Mouse (Mus musculus) stomach, postnatal 0 days (tissue): ENCODE results near the gene Timp3. TPM values are rescaled to one million over a fixed set of nuclear protein-coding genes. Genes with fewer than 3 reads are reported as not detected.

Experiments used
- ATAC-seq: fragments of 200-750 bp; cut with Nextera tagmentation; 2 replicates; pipeline ENCODE4 v1.8.0; 2017; ENCODE audit not compliant: low FRiP score, low TSS enrichment
- DNase-seq: peaks from one replicate; pipeline ENCODE4 v3.0.0-alpha.2; 2016; ENCODE audit warnings: low spot score
- H3K27ac ChIP-seq: fragments of 300-500 bp; sonication (generic); replicated peaks from 2 replicates; pipeline ENCODE4 v1.5.1; 2014; ENCODE audit warnings: mild to moderate bottlenecking, control low read depth
- H3K27me3 ChIP-seq: fragments of 300-500 bp; sonication (generic); 2 replicates; pipeline ENCODE4 v1.6.1; 2014; ENCODE audit warnings: low read length; ENCODE audit not compliant: control insufficient read depth, insufficient read depth
- H3K36me3 ChIP-seq: fragments of 300-500 bp; sonication (generic); 2 replicates; pipeline ENCODE4 v1.6.1; 2014; ENCODE audit warnings: low read length, mixed read lengths; ENCODE audit not compliant: control insufficient read depth, insufficient read depth
- H3K4me1 ChIP-seq: fragments of 300-500 bp; sonication (generic); replicated peaks from 2 replicates; pipeline ENCODE4 v1.6.1; 2014; ENCODE audit warnings: antibody characterized with exemption; ENCODE audit not compliant: control insufficient read depth, insufficient read depth
- H3K4me2 ChIP-seq: fragments of 300-500 bp; sonication (generic); replicated peaks from 2 replicates; pipeline ENCODE4 v1.6.1; 2014; ENCODE audit warnings: low read depth, mild to moderate bottlenecking, control low read depth, moderate library complexity
- H3K4me3 ChIP-seq: fragments of 300-500 bp; sonication (generic); 2 replicates; pipeline ENCODE4 v1.5.1; 2014; ENCODE audit warnings: low read depth, low read length, control low read depth
- H3K9ac ChIP-seq: fragments of 300-500 bp; sonication (generic); 2 replicates; pipeline ENCODE4 v1.6.1; 2014; ENCODE audit warnings: mild to moderate bottlenecking, low read length, control low read depth, mixed read lengths
- H3K9me3 ChIP-seq: fragments of 300-500 bp; sonication (generic); 2 replicates; pipeline ENCODE4 v1.6.1; 2016; ENCODE audit warnings: low read length; ENCODE audit not compliant: control insufficient read depth
- CTCF ChIP-seq: IDR thresholded peaks from 2 replicates; pipeline ENCODE4 v1.5.1; 2016; ENCODE audit warnings: antibody characterized with exemption, low read depth, mild to moderate bottlenecking, moderate library complexity
- EP300 ChIP-seq: optimal IDR thresholded peaks from 2 replicates; pipeline ENCODE3; 2016; ENCODE audit warnings: antibody characterized with exemption
- WGBS: fragments of 180-500 bp; shearing (Covaris S2); extraction: QIAGEN DNeasy Blood & Tissue Kit; methylation state at CpG from one replicate; pipeline ENCODE4 v1.1.7; 2014; 5-methylcytosine and 5-hydroxymethylcytosine counted together
- polyA plus RNA-seq: library from polyadenylated mRNA; unstranded; fragments of >200 nt; fragmentation: Nextera tagmentation; extraction: Ambion mirVana; gene quantifications from 2 replicates; pipeline ENCODE4 v1.2.1, GENCODE M21; 2015

Gene Timp3
- polyA plus RNA-seq, 1 experiment from 2014 or later = 33.0 TPM

GRCm38 (mm10) chr10:86343362-86343761 is 43.2 kb downstream of the Timp3 start:
- ATAC-seq (no peak), DNase-seq (no peak)
- 82% methylated on average over 6 of the region's 6 CpGs for WGBS
- TF ChIP-seq CTCF (no peak), EP300 (no peak)
- H3K27ac ChIP-seq = no peak overlapping the region
- peaks cover 6% of the 10 kb centered on the region; the same call in 1 of the 2 replicates for H3K36me3 ChIP-seq
- no peak overlapping the region for H3K4me3 ChIP-seq
- no peaks in the 10 kb centered on the region for H3K27me3 ChIP-seq
- H3K4me1 ChIP-seq = peaks cover 28% of the 10 kb centered on the region
- no peak overlapping the region for H3K9ac ChIP-seq
- no peak overlapping the region for H3K4me2 ChIP-seq
- no peaks in the 10 kb centered on the region for H3K9me3 ChIP-seq

GRCm38 (mm10) chr10:86343931-86344330 is 43.8 kb downstream of the Timp3 start:
- TF ChIP-seq CTCF = no peak
- no peak for TF ChIP-seq EP300
- no peaks in the 10 kb centered on the region for H3K9me3 ChIP-seq

GRCm38 (mm10) chr10:86344654-86345053 is 44.5 kb downstream of the Timp3 start:
- WGBS = 85% methylated on average over 6 of the region's 6 CpGs
- Histone ChIP-seq H3K4me1 (peaks cover 19% of the 10 kb centered on the region; the same call in 1 of the 2 replicates), H3K27ac (no peak overlapping the region; the same call in 1 of the 2 replicates), H3K36me3 (peaks cover 6% of the 10 kb centered on the region; the same call in 1 of the 2 replicates), H3K9me3 (no peaks in the 10 kb centered on the region), H3K9ac (no peak overlapping the region), H3K27me3 (no peaks in the 10 kb centered on the region), H3K4me3 (no peak overlapping the region), H3K4me2 (no peak overlapping the region)
- DNase-seq (no peak), ATAC-seq (no peak)
- no peak for TF ChIP-seq EP300
- TF ChIP-seq CTCF = no peak

More at GRCm38 (mm10) chr10:86343931-86344330, 43.8 kb downstream of the Timp3 start:
- H3K27me3 ChIP-seq = no peaks in the 10 kb centered on the region
- no peak overlapping the region for H3K4me3 ChIP-seq
- peaks cover 6% of the 10 kb centered on the region; the same call in 1 of the 2 replicates for H3K36me3 ChIP-seq
- ATAC-seq (no peak), DNase-seq (no peak)
- 90% methylated on average over 7 of the region's 7 CpGs for WGBS
- no peak overlapping the region for H3K27ac ChIP-seq
- no peak overlapping the region for H3K4me2 ChIP-seq
- H3K4me1 ChIP-seq = peaks cover 22% of the 10 kb centered on the region
- H3K9ac ChIP-seq = no peak overlapping the region

GRCm38 (mm10) chr10:86345645-86346044 is 45.5 kb downstream of the Timp3 start:
- H3K27ac ChIP-seq = no peak overlapping the region
- ATAC-seq (no peak), DNase-seq (no peak)
- TF ChIP-seq EP300 = no peak
- TF ChIP-seq CTCF = no peak
- peaks cover 6% of the 10 kb centered on the region; the same call in 1 of the 2 replicates for H3K36me3 ChIP-seq
- H3K4me3 ChIP-seq = no peak overlapping the region
- H3K9ac ChIP-seq = no peak overlapping the region
- H3K9me3 ChIP-seq = no peaks in the 10 kb centered on the region
- H3K4me1 ChIP-seq = peaks cover 10% of the 10 kb centered on the region; the same call in 1 of the 2 replicates
- WGBS = 94% methylated on average over 9 of the region's 9 CpGs
- no peak overlapping the region for H3K4me2 ChIP-seq
- no peaks in the 10 kb centered on the region for H3K27me3 ChIP-seq

GRCm38 (mm10) chr10:86346235-86346840 is 46.2 kb downstream of the Timp3 start:
- Histone ChIP-seq H3K4me2 (no peak overlapping the region), H3K9me3 (no peaks in the 10 kb centered on the region), H3K27me3 (no peaks in the 10 kb centered on the region), H3K4me1 (peaks cover 5% of the 10 kb centered on the region; the same call in 1 of the 2 replicates), H3K4me3 (no peak overlapping the region), H3K9ac (no peak overlapping the region), H3K36me3 (peaks cover 6% of the 10 kb centered on the region; the same call in 1 of the 2 replicates), H3K27ac (no peak overlapping the region)
- 22% methylated on average over 3 of the region's 3 CpGs for WGBS
- no peak for DNase-seq
- no peak for TF ChIP-seq EP300
- TF ChIP-seq CTCF = no peak
- ATAC-seq = no peak

- Histone ChIP-seq H3K27ac (no peak overlapping the region), H3K36me3 (no peaks in the 10 kb centered on the region), H3K4me3 (no peak overlapping the region), H3K4me1 (no peaks in the 10 kb centered on the region), H3K9me3 (no peaks in the 10 kb centered on the region), H3K4me2 (no peak overlapping the region), H3K9ac (no peak overlapping the region), H3K27me3 (no peaks in the 10 kb centered on the region)
- ATAC-seq (no peak), DNase-seq (no peak)
- no peak for TF ChIP-seq CTCF
- no peak for TF ChIP-seq EP300
- WGBS = 84% methylated on average over 2 of the region's 2 CpGs
Measured at GRCm38 (mm10) chr10:86351287-86351686, 51.1 kb downstream of the Timp3 start.
